Mouse (Mus musculus) myocyte (in vitro differentiated cells): ENCODE measurements around the gene Trim17.

Experiments used
- CEBPB ChIP-seq: IDR thresholded peaks from 2 replicates; pipeline ENCODE4 v1.6.1; 2011; ENCODE audit warnings: mild to moderate bottlenecking, moderate library complexity; ENCODE audit not compliant: poor library complexity, insufficient read depth, severe bottlenecking
- E2F4 ChIP-seq: IDR thresholded peaks from one replicate; pipeline ENCODE4 v1.6.1; 2011; ENCODE audit warnings: mild to moderate bottlenecking, control low read depth, moderate library complexity; ENCODE audit not compliant: insufficient read depth
- MAX ChIP-seq: IDR thresholded peaks from one replicate; pipeline ENCODE4 v1.6.1; 2011; ENCODE audit warnings: low read depth, mild to moderate bottlenecking, control low read depth
- MYOG ChIP-seq, 3 experiments: IDR thresholded peaks; one replicate each; pipeline ENCODE4 v1.6.1; 2011; ENCODE audit warnings: control low read depth in 2 of 3, low read depth in 2 of 3, mild to moderate bottlenecking in 2 of 3; ENCODE audit not compliant: insufficient read length in 2 of 3, control insufficient read depth in 1 of 3, insufficient read depth in 1 of 3
- POLR2A ChIP-seq: IDR thresholded peaks from one replicate; pipeline ENCODE4 v1.6.1; 2011; ENCODE audit warnings: low read depth, mild to moderate bottlenecking, control low read depth, moderate library complexity; ENCODE audit not compliant: insufficient read length
- POLR2AphosphoS2 ChIP-seq: IDR thresholded peaks from one replicate; pipeline ENCODE4 v1.6.1; 2011; ENCODE audit warnings: low read depth, control low read depth; ENCODE audit not compliant: insufficient read length
- TCF12 ChIP-seq: IDR thresholded peaks from one replicate; pipeline ENCODE4 v1.6.1; 2011; ENCODE audit warnings: mild to moderate bottlenecking, control low read depth; ENCODE audit not compliant: poor library complexity, insufficient read depth, severe bottlenecking
- USF1 ChIP-seq: IDR thresholded peaks from one replicate; pipeline ENCODE4 v1.6.1; 2011; ENCODE audit warnings: low read depth, mild to moderate bottlenecking, control low read depth, moderate library complexity

GRCm38 (mm10) chr11:58918759-58919158 lies 35.7 kb upstream of the Trim17 start:
- TF ChIP-seq POLR2AphosphoS2 (no peak), MYOG (IDR thresholded peaks at IDR 0.05; ENCODE audit: control insufficient read depth in 1 of 3, insufficient read depth in 1 of 3, insufficient read length in 2 of 3, low read depth in 2 of 3) (no peak), POLR2A (no peak), E2F4 (no peak), MAX (no peak), TCF12 (no peak), CEBPB (no peak), USF1 (no peak)
